Mouse (Mus musculus) forebrain, embryonic 11.5 days (tissue): ENCODE measurements around the gene Smad6. TPM values are rescaled to one million over a fixed set of nuclear protein-coding genes. Genes with fewer than 3 reads are reported as not detected.
A peak's percentile ranks its signal among the peaks of the same experiment; 100 is the strongest.

Experiments
- ATAC-seq: fragments of 200-750 bp; cut with Nextera tagmentation; replicated peaks from 2 replicates; pipeline ENCODE4 v1.8.0; 2017; ENCODE audit warnings: moderate TSS enrichment; ENCODE audit not compliant: low FRiP score
- DNase-seq: peaks from one replicate; pipeline ENCODE4 v3.0.0-alpha.2; 2017; ENCODE audit warnings: low spot score
- H3K27ac ChIP-seq: fragments of 300-500 bp; sonication (generic); 2 replicates; pipeline ENCODE4 v1.5.1; 2014; ENCODE audit warnings: low read depth, low read length
- H3K27me3 ChIP-seq: fragments of 300-500 bp; sonication (generic); 2 replicates; pipeline ENCODE4 v1.6.1; 2014; ENCODE audit warnings: mild to moderate bottlenecking, low read length, mixed read lengths; ENCODE audit not compliant: control insufficient read depth, insufficient read depth
- H3K36me3 ChIP-seq: fragments of 300-500 bp; sonication (generic); 2 replicates; pipeline ENCODE4 v1.6.1; 2014; ENCODE audit warnings: mild to moderate bottlenecking, low read length, moderate library complexity, mixed read lengths; ENCODE audit not compliant: control insufficient read depth, insufficient read depth
- H3K4me1 ChIP-seq: fragments of 300-500 bp; sonication (generic); replicated peaks from 2 replicates; pipeline ENCODE4 v1.6.1; 2014; ENCODE audit warnings: low read length, mixed read lengths; ENCODE audit not compliant: control insufficient read depth, insufficient read depth
- H3K4me2 ChIP-seq: fragments of 300-500 bp; sonication (generic); 2 replicates; pipeline ENCODE4 v1.6.1; 2014; ENCODE audit warnings: low read depth, mild to moderate bottlenecking, low read length, moderate library complexity, mixed read lengths; ENCODE audit not compliant: severe bottlenecking
- H3K4me3 ChIP-seq: fragments of 300-500 bp; sonication (generic); 2 replicates; pipeline ENCODE4 v1.5.1; 2014; ENCODE audit warnings: low read depth, low read length
- H3K9ac ChIP-seq: fragments of 300-500 bp; sonication (generic); 2 replicates; pipeline ENCODE4 v1.6.1; 2014; ENCODE audit warnings: low read length
- H3K9me3 ChIP-seq: fragments of 300-500 bp; sonication (generic); 2 replicates; pipeline ENCODE4 v1.6.1; 2016; ENCODE audit warnings: low read length, mixed read lengths; ENCODE audit not compliant: control insufficient read depth
- WGBS: fragments of 180-500 bp; shearing (Covaris S2); extraction: QIAGEN DNeasy Blood & Tissue Kit; methylation state at CpG from one replicate; pipeline ENCODE4 v1.1.7; 2014; 5-methylcytosine and 5-hydroxymethylcytosine counted together
- polyA plus RNA-seq: library from polyadenylated mRNA; unstranded; fragments of >200 nt; fragmentation: Nextera tagmentation; extraction: Ambion mirVana; gene quantifications from 2 replicates; pipeline ENCODE4 v1.2.1, GENCODE M21; 2014

The Smad6 gene
- polyA plus RNA-seq, 1 experiment from 2014 or later = 6.5 TPM

- Histone ChIP-seq H3K9me3 (no peaks in the 10 kb centered on the region), H3K9ac (no peak overlapping the region), H3K36me3 (no peaks in the 10 kb centered on the region), H3K27ac (no peak overlapping the region), H3K27me3 (no peaks in the 10 kb centered on the region), H3K4me2 (no peak overlapping the region), H3K4me3 (no peak overlapping the region), H3K4me1 (peaks cover 16% of the 10 kb centered on the region)
- no peak for DNase-seq
- WGBS = 49% methylated on average over 4 of the region's 4 CpGs
- ATAC-seq = no peak
These were observed 31.9 kb upstream of the Smad6 start for GRCm38 (mm10) chr9:64053786-64054185.

GRCm38 (mm10) chr9:64051241-64051640 is 29.4 kb upstream of the Smad6 start:
- Histone ChIP-seq H3K9me3 (no peaks in the 10 kb centered on the region), H3K27ac (no peak overlapping the region), H3K9ac (no peak overlapping the region), H3K27me3 (no peaks in the 10 kb centered on the region), H3K36me3 (no peaks in the 10 kb centered on the region), H3K4me3 (no peak overlapping the region), H3K4me2 (no peak overlapping the region), H3K4me1 (peaks cover 5% of the 10 kb centered on the region; the same call in 1 of the 2 replicates)
- WGBS = 89% methylated on average over 2 of the region's 2 CpGs
- ATAC-seq (no peak), DNase-seq (no peak)

GRCm38 (mm10) chr9:64050513-64051065 is 28.7 kb upstream of the Smad6 start:
- Histone ChIP-seq H3K4me1 (peaks cover 5% of the 10 kb centered on the region; the same call in 1 of the 2 replicates), H3K27ac (no peak overlapping the region), H3K9ac (peak overlapping the region; percentile 14; the same call in 1 of the 2 replicates), H3K4me3 (no peak overlapping the region), H3K36me3 (no peaks in the 10 kb centered on the region), H3K4me2 (peak overlapping the region; percentile 49; the same call in 1 of the 2 replicates), H3K9me3 (no peaks in the 10 kb centered on the region), H3K27me3 (no peaks in the 10 kb centered on the region)
- 42% methylated on average over 8 of the region's 8 CpGs for WGBS
- ATAC-seq (no peak), DNase-seq (no peak)

- Histone ChIP-seq H3K4me2 (peak overlapping the region; percentile 49), H3K27ac (no peak overlapping the region), H3K9ac (peak overlapping the region; percentile 14; the same call in 1 of the 2 replicates), H3K4me1 (peaks cover 5% of the 10 kb centered on the region; the same call in 1 of the 2 replicates), H3K36me3 (no peaks in the 10 kb centered on the region), H3K9me3 (no peaks in the 10 kb centered on the region), H3K4me3 (peak overlapping the region; percentile 29), H3K27me3 (no peaks in the 10 kb centered on the region)
- WGBS = 8% methylated on average over 32 of the region's 32 CpGs
- ATAC-seq (peak; percentile 82), DNase-seq (peak; percentile 79)
These were observed 27.9 kb upstream of the Smad6 start for GRCm38 (mm10) chr9:64049471-64050380.

GRCm38 (mm10) chr9:64045117-64045890 is 23.4 kb upstream of the Smad6 start:
- Histone ChIP-seq H3K36me3 (no peaks in the 10 kb centered on the region), H3K9ac (no peak overlapping the region), H3K27ac (peak overlapping the region; percentile 19; the same call in 1 of the 2 replicates), H3K4me2 (no peak overlapping the region), H3K27me3 (no peaks in the 10 kb centered on the region), H3K4me1 (peaks cover 2% of the 10 kb centered on the region; the same call in 1 of the 2 replicates), H3K9me3 (no peaks in the 10 kb centered on the region), H3K4me3 (no peak overlapping the region)
- DNase-seq (peak; percentile 58), ATAC-seq (no peak)
- 36% methylated on average over 14 of the region's 14 CpGs for WGBS

GRCm38 (mm10) chr9:64044343-64044742 is 22.5 kb upstream of the Smad6 start:
- Histone ChIP-seq H3K9me3 (no peaks in the 10 kb centered on the region), H3K27me3 (no peaks in the 10 kb centered on the region), H3K36me3 (no peaks in the 10 kb centered on the region), H3K4me2 (no peak overlapping the region), H3K9ac (no peak overlapping the region), H3K4me3 (no peak overlapping the region), H3K27ac (no peak overlapping the region), H3K4me1 (no peaks in the 10 kb centered on the region)
- no peak for DNase-seq
- WGBS = 71% methylated on average over 8 of the region's 8 CpGs
- ATAC-seq = no peak

GRCm38 (mm10) chr9:64042911-64043310 is 21.1 kb upstream of the Smad6 start:
- no peaks in the 10 kb centered on the region for H3K27me3 ChIP-seq
- DNase-seq (no peak), ATAC-seq (no peak)
- H3K9me3 ChIP-seq = no peaks in the 10 kb centered on the region
- no peaks in the 10 kb centered on the region for H3K36me3 ChIP-seq
- WGBS = 80% methylated on average over 4 of the region's 4 CpGs
- H3K9ac ChIP-seq = no peak overlapping the region
- no peak overlapping the region for H3K27ac ChIP-seq
- no peaks in the 10 kb centered on the region for H3K4me1 ChIP-seq
- no peak overlapping the region for H3K4me2 ChIP-seq
- H3K4me3 ChIP-seq = no peak overlapping the region

- no peak overlapping the region for H3K9ac ChIP-seq
- H3K4me2 ChIP-seq = no peak overlapping the region
- no peaks in the 10 kb centered on the region for H3K36me3 ChIP-seq
- no peaks in the 10 kb centered on the region for H3K9me3 ChIP-seq
- WGBS = 90% methylated on average over 8 of the region's 8 CpGs
- DNase-seq (no peak), ATAC-seq (no peak)
- H3K4me3 ChIP-seq = no peak overlapping the region
- no peaks in the 10 kb centered on the region for H3K4me1 ChIP-seq
- H3K27me3 ChIP-seq = no peaks in the 10 kb centered on the region
- no peak overlapping the region for H3K27ac ChIP-seq
These were observed 20.4 kb upstream of the Smad6 start for GRCm38 (mm10) chr9:64042216-64042615.
